Mouse (Mus musculus) T-helper 1 cell (primary cell): ENCODE data around the gene Wdr48.

Experiments
- in situ Hi-C: fragments of 300-600 bp; cut with MboI, MseI; formaldehyde crosslinking; loops from one replicate; pipeline ENCODE4 v1.15.1; 2025; ENCODE audit warnings: high pct_unique_total_duplicates

The Wdr48 gene

DNA sequence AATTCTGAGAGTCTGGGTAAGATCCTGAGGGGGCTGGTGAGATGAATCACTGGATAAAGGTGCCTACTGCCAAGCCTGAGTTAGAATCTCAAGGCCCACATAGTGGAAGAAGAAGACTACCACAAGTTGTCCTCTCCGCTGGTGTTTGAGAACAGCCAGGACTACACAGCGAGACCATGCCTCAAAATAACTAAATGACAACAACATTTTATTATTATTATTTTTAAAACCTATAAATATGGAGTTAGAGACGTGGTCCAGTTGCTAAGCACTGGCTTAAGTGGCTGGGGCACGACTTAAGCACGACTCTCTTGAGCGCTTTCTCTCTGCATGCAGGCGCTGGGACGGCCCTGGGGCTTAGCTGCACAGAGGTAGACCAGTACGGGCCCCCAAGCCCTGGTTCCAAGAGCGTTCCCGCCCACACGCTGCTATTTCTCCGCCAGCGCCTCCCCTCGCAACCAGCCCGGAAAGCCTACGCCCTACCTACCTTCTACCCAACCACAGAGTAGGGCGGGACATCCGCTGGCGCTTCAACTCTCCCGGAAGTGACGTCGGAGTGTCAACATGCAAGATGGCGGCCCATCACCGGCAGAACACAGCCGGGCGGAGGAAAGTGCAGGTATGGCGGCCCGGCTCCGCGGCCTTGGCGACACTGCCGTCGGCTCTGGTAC is at the start of gene Wdr48:
TSS of gene Wdr48 (plus strand) at position 540 of the 671 bp plus-strand sequence.
- in situ Hi-C loops, result no loop called here

DNA sequence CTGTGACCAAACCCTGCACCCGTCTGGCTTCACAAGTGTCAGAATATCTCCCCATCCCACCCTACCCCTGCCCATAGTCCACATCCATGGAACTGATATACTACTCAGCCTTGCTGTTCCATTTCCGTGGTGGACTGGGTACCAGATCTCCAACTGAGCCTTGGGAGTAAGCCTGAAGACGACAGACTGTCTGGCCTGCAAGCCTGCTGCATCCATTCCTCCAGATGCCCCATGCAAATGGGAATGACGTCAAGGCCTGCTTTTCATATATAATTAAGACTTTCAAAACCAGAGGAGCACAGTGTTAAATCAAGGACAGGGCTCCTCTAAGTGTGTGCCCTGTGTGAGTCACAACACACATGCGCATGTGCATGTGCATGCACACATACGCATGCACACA is 47.5 kb upstream of the Wdr48 start:
- in situ Hi-C loops, result loop anchor here (25.0 kb wide), 2 partner anchors 990 to 1690 kb away; no protein-coding TSS in a partner anchor

DNA sequence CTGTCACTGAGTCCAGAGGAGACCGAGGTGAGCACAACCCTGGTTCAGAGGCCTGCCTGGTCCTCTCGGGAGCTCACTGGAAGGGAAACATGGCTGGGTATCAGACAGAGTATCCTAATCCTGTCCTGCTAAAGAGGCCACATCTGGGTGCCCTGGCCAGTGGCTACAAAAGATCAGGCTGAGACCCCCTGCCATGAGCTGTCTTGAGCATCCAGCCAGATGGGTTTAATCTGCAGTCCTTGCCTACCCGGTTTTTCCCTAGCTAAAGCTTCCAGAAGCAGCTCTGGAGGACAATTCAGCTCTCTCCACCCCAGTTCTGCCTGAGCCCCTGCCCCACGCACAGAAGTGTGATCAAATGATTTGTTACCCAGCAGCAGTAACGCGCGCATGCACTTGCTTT is 46.0 kb upstream of the Wdr48 start:
- in situ Hi-C loops, result loop anchor here (25.0 kb wide), 2 partner anchors 989 to 1689 kb away; no protein-coding TSS in a partner anchor

DNA sequence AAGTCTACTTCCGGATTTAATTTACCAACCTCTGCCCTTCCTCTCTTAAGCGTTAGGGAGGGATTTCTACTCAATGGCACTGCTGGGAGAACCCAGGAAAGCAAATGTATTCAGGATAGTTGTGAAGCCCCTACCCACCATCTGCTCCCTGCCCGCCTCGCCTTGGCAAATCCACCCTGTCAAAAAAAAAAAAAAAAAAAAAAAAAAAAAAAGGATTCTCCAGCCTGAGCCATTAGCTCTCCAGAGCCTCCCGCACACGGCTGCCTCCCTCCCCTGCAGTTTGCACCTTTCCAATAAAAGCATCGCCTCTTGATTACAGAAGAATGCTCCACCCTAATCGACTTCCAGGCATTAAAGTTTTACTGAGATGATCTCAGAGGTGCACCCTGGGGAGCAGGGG is 45.5 kb upstream of the Wdr48 start:
- in situ Hi-C loops, result loop anchor here (25.0 kb wide), 2 partner anchors 988 to 1688 kb away; no protein-coding TSS in a partner anchor

DNA sequence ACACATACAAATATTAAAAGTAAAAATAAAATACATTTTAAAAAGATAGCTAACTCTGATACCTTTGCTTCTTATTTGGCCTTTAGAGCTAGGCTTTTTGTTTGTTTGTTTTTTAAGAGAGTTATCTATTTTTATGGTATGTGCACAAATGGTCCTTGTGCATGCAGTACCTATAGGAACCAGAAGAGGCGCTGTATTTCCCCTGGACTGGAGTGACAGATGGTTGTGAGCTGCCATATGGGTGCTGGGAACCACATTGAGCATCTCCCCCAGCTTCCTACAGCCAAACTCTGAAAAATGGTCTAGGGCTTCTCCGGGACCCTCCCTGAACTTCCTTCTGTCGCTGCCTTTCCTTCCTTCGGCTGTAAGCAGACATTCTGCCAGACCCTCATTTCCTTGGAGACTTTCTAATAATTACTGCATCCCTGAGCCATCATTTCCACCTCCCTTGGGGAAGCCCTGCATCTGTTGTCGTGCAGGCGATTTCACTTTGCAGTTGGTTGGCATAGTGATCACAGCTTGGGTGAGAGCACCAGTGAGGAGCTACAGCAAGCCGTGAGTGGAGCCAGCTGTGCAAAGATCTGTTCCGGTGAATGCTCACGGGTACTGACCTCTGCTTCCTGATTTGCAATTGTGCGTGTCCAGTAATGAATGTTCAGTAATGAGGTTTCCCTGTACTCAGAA is 42.2 kb upstream of the Wdr48 start:
- in situ Hi-C loops, result no loop called here

DNA sequence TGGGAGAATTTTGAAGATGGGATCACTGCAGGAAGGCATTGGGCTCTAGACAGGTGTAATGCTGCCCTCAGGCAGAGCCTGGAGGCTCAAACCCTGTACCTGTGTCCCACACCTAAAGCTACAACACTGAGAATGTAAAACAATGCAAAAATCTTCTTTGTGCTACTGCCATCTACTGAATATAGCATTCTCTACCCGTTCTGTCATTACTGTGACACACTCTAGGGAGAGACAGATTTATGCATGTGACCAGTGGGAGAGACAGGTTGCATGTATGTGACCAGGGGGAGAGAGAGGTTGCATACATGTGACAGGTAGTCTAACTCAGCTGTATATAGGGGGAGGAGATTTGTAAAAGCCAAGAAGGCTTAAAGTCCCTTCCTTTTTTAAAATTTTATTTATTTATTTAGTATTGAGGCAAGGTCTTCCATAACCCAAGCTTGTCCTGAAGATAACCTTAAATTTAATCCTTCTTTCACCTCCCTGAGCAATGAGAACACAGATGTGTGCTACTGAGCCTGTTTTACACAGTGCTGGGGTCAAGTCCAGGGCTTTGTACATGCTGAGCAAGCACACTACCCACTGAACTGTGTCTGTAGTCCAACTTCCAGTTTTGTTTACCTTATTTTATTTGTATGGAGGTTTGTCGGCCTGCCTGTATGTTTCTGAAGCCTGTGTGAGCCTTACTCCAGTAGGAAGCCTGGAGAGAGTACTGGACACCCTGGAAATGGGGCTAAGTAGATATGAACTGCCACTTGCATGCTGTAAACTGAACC is 41.4 kb upstream of the Wdr48 start:
- in situ Hi-C loops, result no loop called here

DNA sequence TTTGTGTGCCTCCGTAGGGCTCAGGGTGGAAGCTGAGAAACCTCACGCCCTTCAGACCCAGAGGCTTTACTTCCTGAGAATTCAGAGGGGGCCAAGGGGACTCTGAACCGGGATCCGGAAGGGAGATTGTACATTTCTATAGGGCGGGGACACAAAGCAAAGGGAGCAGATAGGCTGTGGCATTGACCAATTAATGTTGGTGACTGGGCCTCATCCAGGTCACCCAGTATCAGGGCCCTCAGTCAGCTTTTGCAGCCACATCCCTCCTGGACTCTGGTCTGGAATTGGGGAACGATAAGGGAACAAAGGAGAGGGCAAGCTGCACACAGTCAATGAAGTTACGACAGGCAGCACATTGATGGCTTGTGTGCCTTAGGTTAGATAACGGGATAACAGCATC is 40.5 kb upstream of the Wdr48 start:
- in situ Hi-C loops, result no loop called here

DNA sequence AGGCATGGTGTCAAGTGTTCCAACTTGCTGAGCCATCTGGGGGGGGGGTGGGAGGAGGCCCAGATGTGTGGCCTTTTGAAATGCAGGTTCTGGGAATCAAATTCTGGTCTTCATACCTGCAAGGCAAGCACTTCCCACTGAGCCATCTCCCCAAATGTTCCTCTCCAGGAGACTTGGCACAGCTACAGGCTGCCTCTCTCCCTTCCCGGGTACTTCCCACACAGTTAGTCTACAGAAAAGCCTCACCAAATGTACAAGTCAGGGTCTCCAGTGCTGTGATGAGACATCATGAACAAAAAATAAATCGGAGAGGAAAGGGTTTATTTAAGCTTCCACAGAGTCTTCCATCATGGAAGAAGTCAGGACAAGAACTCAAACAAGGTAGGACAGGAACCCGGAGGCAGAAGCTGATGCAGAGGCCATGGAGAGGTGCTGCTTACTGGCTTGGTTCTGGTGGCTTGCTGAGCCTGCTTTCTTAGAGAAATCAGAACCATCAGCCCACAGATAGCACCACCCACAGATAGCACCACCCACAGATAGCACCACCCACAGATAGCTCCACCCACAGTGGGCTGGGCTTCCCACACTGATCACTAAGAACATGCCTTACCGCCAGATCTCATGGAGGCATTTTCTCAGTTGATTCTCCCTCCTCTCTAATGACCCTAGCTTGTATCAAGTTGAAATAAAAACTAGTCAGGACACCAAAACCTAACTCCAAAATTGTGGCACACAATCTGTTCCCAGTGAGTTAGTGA is 7.4 kb upstream of the Wdr48 start:
- in situ Hi-C loops, result loop anchor here (5.0 kb wide), 2 partner anchors 90 to 245 kb away; no protein-coding TSS in a partner anchor

DNA sequence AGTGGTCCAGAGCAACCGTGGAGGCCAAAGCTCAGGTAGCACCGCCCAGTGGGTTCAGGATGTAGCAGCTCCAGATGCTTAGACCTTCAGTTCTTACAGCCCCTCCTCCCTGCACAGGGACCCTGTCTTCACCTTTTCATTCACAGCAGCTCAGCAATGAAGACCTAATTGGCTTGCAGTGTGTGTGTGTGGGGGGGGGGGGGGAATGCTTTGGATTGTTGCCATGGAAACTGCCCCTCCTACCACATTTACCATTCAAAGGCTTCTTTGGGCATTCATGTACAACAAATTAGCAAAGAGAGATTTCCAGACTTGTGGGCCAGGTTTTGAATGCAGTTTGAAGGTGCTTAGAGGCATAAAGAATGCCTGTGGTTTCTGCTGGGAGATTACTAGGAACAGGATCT is 5.8 kb upstream of the Wdr48 start:
- in situ Hi-C loops, result loop anchor here (5.0 kb wide), 2 partner anchors 92 to 247 kb away; no protein-coding TSS in a partner anchor

DNA sequence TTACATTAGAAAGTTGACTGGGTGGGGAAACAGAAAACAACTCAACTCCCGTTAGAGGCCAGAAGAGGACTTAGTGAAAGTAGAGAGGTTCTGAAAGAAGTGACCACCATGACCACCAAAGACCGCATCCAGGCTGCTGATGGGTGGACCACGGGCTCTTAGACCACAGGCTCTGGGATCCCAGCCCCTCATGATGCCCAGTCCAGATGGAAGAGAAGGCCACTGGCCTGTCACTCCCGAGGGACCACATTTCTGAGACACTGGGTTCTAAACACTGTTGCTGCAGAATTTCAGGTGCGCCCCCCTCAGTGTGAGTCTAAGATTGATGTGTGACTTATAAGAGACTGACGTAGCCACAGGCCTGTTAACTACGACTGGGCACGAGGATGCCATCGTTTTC is 5.2 kb upstream of the Wdr48 start:
- in situ Hi-C loops, result loop anchor here (5.0 kb wide), 2 partner anchors 92 to 247 kb away; no protein-coding TSS in a partner anchor

DNA sequence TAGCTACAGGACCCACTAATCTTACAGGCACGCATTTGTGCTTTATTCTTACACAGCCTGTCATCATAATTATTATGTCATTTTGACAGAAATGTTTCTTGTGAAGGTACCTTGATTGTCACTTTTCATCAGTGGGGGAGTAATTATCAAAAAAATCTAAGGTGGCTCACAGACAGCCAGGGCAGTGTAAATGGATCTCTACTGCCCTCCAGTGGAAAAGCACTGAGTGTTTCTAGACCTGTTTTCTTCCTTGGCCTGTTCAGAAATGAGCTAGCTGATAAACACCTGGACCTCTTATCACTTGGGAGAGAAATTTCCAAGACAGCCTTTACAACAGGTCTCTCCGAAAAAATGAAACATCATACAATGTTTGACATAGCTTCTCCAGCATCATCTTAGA is 4.0 kb upstream of the Wdr48 start:
- in situ Hi-C loops, result no loop called here

DNA sequence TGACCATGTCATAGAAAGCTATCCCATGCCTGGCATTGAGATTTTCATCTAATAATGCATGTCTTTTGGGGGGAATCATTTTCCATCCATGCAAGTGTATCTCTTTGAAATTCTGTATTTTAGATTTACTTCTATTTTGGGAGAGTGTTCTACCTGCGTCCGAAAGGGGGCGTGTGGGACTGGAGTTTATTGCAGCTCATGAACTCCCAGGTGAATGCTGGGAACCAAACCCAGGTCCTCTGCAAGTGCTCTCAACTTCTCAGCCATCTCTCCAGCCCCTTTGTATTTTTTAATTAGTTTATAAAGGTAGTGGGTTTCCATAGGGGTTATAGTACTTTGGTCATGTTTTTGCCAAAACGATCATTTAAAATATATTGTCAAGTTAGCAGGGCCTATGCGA is 797 bp upstream of the Wdr48 start:
- in situ Hi-C loops, result no loop called here

DNA sequence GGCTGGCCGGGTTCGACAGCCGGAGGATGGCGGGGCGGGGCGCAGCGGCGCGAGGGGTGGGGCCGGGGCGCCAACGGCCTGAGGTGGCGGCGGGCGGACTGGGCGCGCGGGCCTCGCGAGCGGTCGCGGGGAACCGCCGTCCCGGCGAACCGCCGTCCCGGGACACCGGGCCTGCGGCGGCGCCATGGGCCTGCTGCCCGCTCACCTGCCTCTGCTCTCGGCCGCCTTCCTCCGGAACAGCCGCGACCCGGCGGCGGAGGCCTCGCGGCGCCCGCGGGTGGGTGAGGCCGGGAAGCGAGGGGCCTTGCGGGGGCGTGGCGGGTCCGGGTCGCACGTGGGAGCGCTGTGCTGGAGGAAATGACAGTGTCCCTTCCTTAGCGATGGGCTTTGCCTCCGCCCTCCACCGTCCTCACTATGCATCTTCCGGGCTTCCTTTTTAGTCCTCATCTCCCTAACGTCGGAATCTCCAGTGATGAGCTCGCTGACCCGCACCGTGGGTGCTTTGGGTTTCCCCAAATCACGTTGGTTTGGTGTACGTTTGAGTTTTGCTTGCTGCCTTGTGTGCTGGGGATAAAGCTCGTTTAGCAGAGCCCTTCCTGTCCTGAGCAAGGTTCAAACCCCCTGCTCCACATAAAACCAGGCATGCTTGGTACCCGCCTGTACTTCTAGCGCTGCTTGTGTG is 503 bp downstream of the Wdr48 start:
- in situ Hi-C loops, result no loop called here

DNA sequence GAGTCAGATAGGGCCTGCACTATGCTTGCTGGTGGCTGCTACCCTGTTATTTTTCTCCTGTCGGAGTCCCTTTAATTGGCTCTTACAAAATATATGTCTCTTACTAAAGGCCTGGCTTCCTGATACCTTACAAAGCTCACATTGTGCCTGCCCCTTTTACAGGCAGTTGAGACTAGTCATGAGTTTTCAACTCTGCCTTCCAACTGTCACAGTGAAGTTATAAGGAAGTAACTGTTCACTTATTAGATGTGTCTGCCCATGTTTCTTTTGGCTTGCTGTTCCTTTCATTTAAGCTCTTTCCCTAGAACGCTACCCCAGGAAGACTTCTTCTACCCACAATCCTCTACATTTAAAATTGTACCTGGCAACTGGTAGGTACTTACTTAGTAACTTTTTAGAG is 4.8 kb downstream of the Wdr48 start:
- in situ Hi-C loops, result no loop called here

DNA sequence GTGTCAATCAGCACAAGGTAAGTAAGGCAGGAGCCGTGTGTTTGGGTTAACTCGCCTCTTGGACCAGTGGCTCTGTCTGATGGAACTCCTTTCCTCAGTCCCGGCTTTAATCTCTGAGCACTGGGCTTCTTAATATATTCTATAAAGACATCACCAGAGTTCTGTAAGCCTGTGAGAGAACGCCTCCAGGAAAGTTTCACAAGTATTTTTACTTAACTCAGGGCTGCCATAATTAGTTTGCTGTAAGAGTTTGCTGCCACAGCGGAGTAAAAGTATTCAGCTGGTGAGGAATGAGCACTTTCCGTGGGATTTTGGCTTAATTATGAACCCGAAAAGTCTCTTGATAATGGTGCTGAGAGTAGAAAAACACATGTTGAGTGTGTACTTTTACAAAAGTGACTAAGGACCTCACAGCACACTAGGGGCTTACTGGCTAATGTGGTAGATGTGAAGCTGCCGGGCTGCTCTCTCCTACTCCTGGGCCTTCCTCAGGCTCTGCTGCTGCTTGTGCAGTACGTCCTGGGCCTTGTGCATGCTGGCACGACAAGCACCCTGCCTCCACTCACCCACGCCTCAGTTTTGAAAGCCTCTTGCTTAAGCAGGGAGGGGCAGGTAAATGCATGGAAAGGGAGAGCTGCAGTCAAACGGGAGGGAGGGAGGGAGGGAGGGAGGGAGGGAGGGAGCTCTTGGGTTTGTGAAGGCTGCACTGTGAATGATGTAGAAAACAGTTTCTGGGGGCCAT is 7.9 kb downstream of the Wdr48 start:
- in situ Hi-C loops, result no loop called here

DNA sequence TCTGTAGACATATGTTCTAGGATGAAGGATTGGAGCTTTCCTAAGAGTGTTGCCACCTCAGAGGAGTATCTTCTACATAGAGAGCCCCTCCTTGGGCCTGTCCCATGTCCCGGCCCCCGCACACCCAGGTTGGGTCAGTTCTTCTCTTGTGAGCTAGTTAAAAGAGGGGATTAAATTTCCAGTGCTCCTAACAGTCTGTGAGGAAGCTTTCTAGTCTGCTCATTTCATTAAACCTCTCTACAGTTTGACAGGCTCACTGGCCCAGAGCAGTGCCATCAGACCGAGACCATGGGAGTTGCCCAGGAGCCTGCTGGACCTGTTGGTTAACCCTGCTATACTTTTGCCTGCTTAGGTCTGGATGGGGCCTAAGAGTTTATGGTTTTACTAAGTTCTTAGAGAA is 14.0 kb downstream of the Wdr48 start:
- in situ Hi-C loops, result no loop called here

DNA sequence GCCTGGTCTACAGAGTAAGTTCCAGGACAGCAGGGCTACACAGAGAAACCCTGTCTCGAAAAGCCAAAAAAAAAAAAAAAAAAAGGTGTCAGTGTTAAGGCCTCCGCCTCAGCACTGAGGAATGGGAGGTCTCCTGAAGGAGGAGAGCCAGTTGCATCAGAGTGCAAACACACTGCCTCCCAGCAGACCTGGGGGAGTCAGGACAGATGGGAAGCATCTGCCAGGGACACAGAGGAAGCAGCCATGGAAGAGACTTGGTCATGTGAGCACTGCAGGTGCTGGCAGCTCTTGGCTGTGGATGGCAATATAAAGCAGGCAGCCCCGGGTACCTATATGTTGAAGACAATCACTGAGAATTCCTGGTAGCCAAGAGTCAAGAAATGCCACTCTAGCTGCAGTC is 15.3 kb downstream of the Wdr48 start:
- in situ Hi-C loops, result no loop called here

DNA sequence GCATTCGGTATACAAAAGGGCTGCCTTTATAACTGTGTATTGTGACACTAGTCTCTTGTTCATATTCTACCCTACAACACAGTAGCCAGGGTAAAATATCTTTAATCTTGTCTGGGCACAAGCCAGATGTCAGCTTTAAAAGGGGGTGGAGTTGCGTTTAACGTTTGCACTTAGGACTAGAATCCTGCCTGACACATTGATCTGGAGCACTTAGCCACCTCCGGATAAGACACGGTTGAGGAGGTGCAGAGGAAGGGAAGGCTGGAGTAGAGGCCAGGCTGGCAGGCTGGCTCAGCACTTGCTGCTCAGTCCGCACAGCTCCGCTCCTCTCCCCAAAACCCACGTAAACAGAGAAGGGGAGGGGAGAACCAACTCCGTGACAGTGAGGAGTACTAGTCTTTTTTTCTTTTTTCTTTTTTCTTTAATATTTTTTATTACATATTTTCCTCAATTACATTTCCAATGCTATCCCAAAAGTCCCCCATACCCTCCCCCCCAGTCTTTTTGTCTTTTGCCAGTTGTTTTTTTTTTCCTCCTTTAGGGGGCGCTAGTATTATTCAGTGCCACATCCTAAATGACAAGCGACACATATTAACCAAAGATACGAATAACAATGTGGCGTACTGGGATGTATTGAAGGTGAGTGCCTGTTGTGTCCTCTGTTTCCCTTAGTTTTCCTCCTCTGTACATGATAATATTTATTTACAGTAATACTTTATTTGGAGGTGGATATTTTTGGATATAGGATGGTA is 18.6 kb downstream of the Wdr48 start:
- in situ Hi-C loops, result no loop called here

DNA sequence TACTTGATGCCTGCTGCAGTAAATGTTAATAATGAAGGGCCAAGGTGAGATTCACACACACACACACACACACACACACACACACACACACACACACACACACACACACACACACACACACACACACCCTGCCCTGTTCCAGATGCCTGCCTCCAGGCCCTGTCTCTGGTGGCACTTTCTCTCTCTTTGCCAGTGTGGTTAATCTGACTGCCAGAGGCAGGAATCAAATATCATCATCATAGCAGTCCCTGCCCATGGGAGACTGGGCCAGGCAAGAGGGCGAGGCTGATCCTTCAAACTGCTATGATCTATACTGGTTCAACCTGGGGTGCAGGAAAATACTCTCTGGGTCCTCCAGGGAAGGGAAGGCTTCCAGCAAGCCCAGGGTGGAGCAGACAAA is 25.2 kb downstream of the Wdr48 start:
- in situ Hi-C loops, result no loop called here

DNA sequence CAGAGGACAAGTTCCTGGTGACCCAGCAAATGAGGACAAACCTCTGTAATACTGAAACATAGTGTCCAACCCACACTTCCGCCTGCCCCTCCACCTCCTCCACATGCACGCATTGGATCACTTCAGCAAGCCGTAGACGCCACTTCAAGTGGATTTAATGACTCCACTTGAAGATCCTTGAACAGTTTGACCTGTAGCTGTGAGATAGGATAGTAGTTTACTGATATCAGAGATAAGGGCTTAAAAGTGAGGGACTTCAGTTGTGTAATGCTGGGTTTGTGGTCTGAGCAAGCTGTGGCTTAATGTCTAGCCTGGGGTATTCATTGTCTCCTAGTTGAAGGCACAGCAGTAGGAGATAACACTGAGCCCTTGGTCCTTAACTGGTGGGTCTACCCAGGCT is 28.8 kb downstream of the Wdr48 start:
- in situ Hi-C loops, result no loop called here
